Mouse (Mus musculus) MEL (cell line): Measurements from ENCODE around the gene Wdr46. TPM values are rescaled to one million over a fixed set of nuclear protein-coding genes. Genes with fewer than 3 reads are reported as not detected.
"Not testable (repeated sequence)": the region's sequence is repeated elsewhere in the genome, so short reads cannot be mapped to it uniquely, and the experiment has no call there.

ENCODE experiments used
- DNase-seq: peaks from one replicate; pipeline ENCODE4 v3.0.0; 2011; ENCODE audit warnings: low read depth, low spot score
- H3K27ac ChIP-seq: 2 replicates; pipeline ENCODE4 v1.5.1; 2012; ENCODE audit warnings: low read depth, mild to moderate bottlenecking, control low read depth, low read length, moderate library complexity; ENCODE audit not compliant: control insufficient read depth
- H3K27me3 ChIP-seq, 2 experiments: fragments of 150-350 bp in 1 of 2; sonication (generic) in 1 of 2; 2 replicates each; pipeline ENCODE4 v1.6.1; 2012; ENCODE audit warnings: low read length in 2 of 2, mild to moderate bottlenecking in 2 of 2, improper control_type of control experiment in 1 of 2, moderate library complexity in 1 of 2; ENCODE audit not compliant: insufficient read depth in 2 of 2, control insufficient read depth in 1 of 2
- H3K36me3 ChIP-seq, 2 experiments: 2 replicates each; pipeline ENCODE4 v1.6.1; 2012 to 2014; ENCODE audit warnings: low read length in 2 of 2, improper control_type of control experiment in 1 of 2, inconsistent platforms in 1 of 2, mild to moderate bottlenecking in 1 of 2; ENCODE audit not compliant: insufficient read depth in 2 of 2, control insufficient read depth in 1 of 2
- H3K4me1 ChIP-seq, 2 experiments: fragments of 150-350 bp in 1 of 2; sonication (generic) in 1 of 2; 2 replicates each; pipeline ENCODE4 v1.6.1; 2012; ENCODE audit warnings: low read length in 2 of 2, improper control_type of control experiment in 1 of 2, mild to moderate bottlenecking in 1 of 2; ENCODE audit not compliant: insufficient read depth in 2 of 2, control insufficient read depth in 1 of 2
- H3K4me3 ChIP-seq, 2 experiments: fragments of 150-350 bp in 1 of 2; sonication (generic) in 1 of 2; 2 replicates each; pipeline ENCODE4 v1.5.1; 2012; ENCODE audit warnings: low read depth in 2 of 2, low read length in 2 of 2, mild to moderate bottlenecking in 2 of 2, moderate library complexity in 2 of 2, control low read depth in 1 of 2, improper control_type of control experiment in 1 of 2; ENCODE audit not compliant: control insufficient read depth in 1 of 2, insufficient read depth in 1 of 2
- H3K79me2 ChIP-seq: 2 replicates; pipeline ENCODE4 v1.6.1; 2012; ENCODE audit warnings: mild to moderate bottlenecking, low read length, moderate library complexity; ENCODE audit not compliant: control insufficient read depth, poor library complexity, insufficient read depth
- H3K9ac ChIP-seq: 2 replicates; pipeline ENCODE4 v1.6.1; 2012; ENCODE audit warnings: low read depth, mild to moderate bottlenecking, control low read depth, low read length, moderate library complexity; ENCODE audit not compliant: control insufficient read depth, poor library complexity, severe bottlenecking
- H3K9me3 ChIP-seq: fragments of 150-350 bp; sonication (generic); replicated peaks from 2 replicates; pipeline ENCODE4 v1.6.1; 2012; ENCODE audit warnings: mild to moderate bottlenecking, low read length, improper control_type of control experiment, moderate library complexity; ENCODE audit not compliant: insufficient read depth
- BHLHE40 ChIP-seq: IDR thresholded peaks from 2 replicates; pipeline ENCODE4 v1.6.1; 2012; ENCODE audit warnings: low read depth, mild to moderate bottlenecking, inconsistent platforms, low read length, improper control_type of control experiment, borderline replicate concordance
- CHD1 ChIP-seq: IDR thresholded peaks from 2 replicates; pipeline ENCODE4 v1.6.1; 2012; ENCODE audit warnings: low read depth, mild to moderate bottlenecking, inconsistent platforms, low read length, improper control_type of control experiment
- CHD2 ChIP-seq: IDR thresholded peaks from 2 replicates; pipeline ENCODE4 v1.6.1; 2011; ENCODE audit warnings: low read length, improper control_type of control experiment
- CTCF ChIP-seq, 3 experiments: IDR thresholded peaks in 2 of 3; conservative IDR thresholded peaks in 1 of 3; 2 replicates each; pipeline ENCODE4 v1.5.1; 2011 to 2012; ENCODE audit warnings: low read length in 3 of 3, low read depth in 2 of 3, mild to moderate bottlenecking in 2 of 3, improper control_type of control experiment in 1 of 3, inconsistent platforms in 1 of 3, mixed read lengths in 1 of 3, moderate library complexity in 1 of 3; ENCODE audit not compliant: control insufficient read depth in 1 of 3, insufficient read depth in 1 of 3, poor library complexity in 1 of 3, severe bottlenecking in 1 of 3
- ELF1 ChIP-seq: IDR thresholded peaks from 2 replicates; pipeline ENCODE4 v1.6.1; 2014; ENCODE audit warnings: low read depth, mild to moderate bottlenecking, inconsistent platforms, low read length, improper control_type of control experiment, moderate library complexity
- EP300 ChIP-seq, 2 experiments: IDR thresholded peaks; 2 replicates each; pipeline ENCODE4 v1.6.1; 2011; ENCODE audit warnings: improper control_type of control experiment in 2 of 2, low read length in 2 of 2, low read depth in 1 of 2, mild to moderate bottlenecking in 1 of 2
- ETS1 ChIP-seq: IDR thresholded peaks from 2 replicates; pipeline ENCODE4 v1.6.1; 2012; ENCODE audit warnings: low read depth, mild to moderate bottlenecking, inconsistent platforms, low read length, improper control_type of control experiment, moderate library complexity
- GABPA ChIP-seq: IDR thresholded peaks from 2 replicates; pipeline ENCODE4 v1.6.1; 2012; ENCODE audit warnings: low read depth, mild to moderate bottlenecking, inconsistent platforms, low read length, improper control_type of control experiment, moderate library complexity
- GATA1 ChIP-seq: IDR thresholded peaks from 2 replicates; pipeline ENCODE4 v1.6.1; 2011; ENCODE audit warnings: low read depth, low read length, improper control_type of control experiment
- HCFC1 ChIP-seq: IDR thresholded peaks from 2 replicates; pipeline ENCODE4 v1.6.1; 2012; ENCODE audit warnings: low read depth, mild to moderate bottlenecking, inconsistent platforms, low read length, improper control_type of control experiment, moderate library complexity
- KAT2A ChIP-seq: conservative IDR thresholded peaks from 2 replicates; pipeline ENCODE4 v1.6.1; 2012; ENCODE audit warnings: low read depth, low read length, improper control_type of control experiment, inconsistent platforms
- MAFK ChIP-seq: IDR thresholded peaks from 2 replicates; pipeline ENCODE4 v1.6.1; 2011; ENCODE audit warnings: low read depth, mild to moderate bottlenecking, low read length, improper control_type of control experiment, borderline replicate concordance
- MAZ ChIP-seq: IDR thresholded peaks from 2 replicates; pipeline ENCODE4 v1.6.1; 2012; ENCODE audit warnings: low read depth, mild to moderate bottlenecking, inconsistent platforms, low read length, improper control_type of control experiment
- MXI1 ChIP-seq: IDR thresholded peaks from 2 replicates; pipeline ENCODE4 v1.6.1; 2011; ENCODE audit warnings: mild to moderate bottlenecking, low read depth, low read length, improper control_type of control experiment
- MYB ChIP-seq: IDR thresholded peaks from 2 replicates; pipeline ENCODE4 v1.6.1; 2011; ENCODE audit warnings: mild to moderate bottlenecking, low read depth, low read length, improper control_type of control experiment
- NELFE ChIP-seq: IDR thresholded peaks from 2 replicates; pipeline ENCODE4 v1.6.1; 2011; ENCODE audit warnings: low read depth, low read length, improper control_type of control experiment
- NRF1 ChIP-seq: IDR thresholded peaks from 2 replicates; pipeline ENCODE4 v1.6.1; 2014; ENCODE audit warnings: low read depth, mild to moderate bottlenecking, inconsistent platforms, low read length, improper control_type of control experiment, moderate library complexity; ENCODE audit not compliant: poor library complexity, insufficient read depth, severe bottlenecking
- POLR2A ChIP-seq, 2 experiments: IDR thresholded peaks; 2 replicates each; pipeline ENCODE4 v1.6.1; 2011 to 2012; ENCODE audit warnings: low read length in 2 of 2, mild to moderate bottlenecking in 2 of 2, control low read depth in 1 of 2, improper control_type of control experiment in 1 of 2, low read depth in 1 of 2, moderate library complexity in 1 of 2; ENCODE audit not compliant: control insufficient read depth in 1 of 2, insufficient read depth in 1 of 2, poor library complexity in 1 of 2
- POLR2AphosphoS2 ChIP-seq: IDR thresholded peaks from 2 replicates; pipeline ENCODE4 v1.6.1; 2011; ENCODE audit warnings: low read length, improper control_type of control experiment
- POLR2AphosphoS5 ChIP-seq: IDR thresholded peaks from 2 replicates; pipeline ENCODE4 v1.6.1; 2012; ENCODE audit warnings: low read depth, borderline replicate concordance, mild to moderate bottlenecking, inconsistent platforms, low read length, moderate library complexity, mixed read lengths
- RAD21 ChIP-seq: IDR thresholded peaks from 2 replicates; pipeline ENCODE4 v1.6.1; 2011; ENCODE audit warnings: mild to moderate bottlenecking, low read depth, low read length, improper control_type of control experiment
- RCOR1 ChIP-seq: IDR thresholded peaks from 2 replicates; pipeline ENCODE4 v1.6.1; 2012; ENCODE audit warnings: low read depth, mild to moderate bottlenecking, inconsistent platforms, low read length, improper control_type of control experiment
- TAL1 ChIP-seq: IDR thresholded peaks from 2 replicates; pipeline ENCODE4 v1.6.1; 2012; ENCODE audit warnings: mild to moderate bottlenecking, inconsistent platforms, low read length, moderate library complexity, mixed read lengths
- TBP ChIP-seq: IDR thresholded peaks from 2 replicates; pipeline ENCODE4 v1.8.0; 2011; ENCODE audit warnings: low read depth, low read length, improper control_type of control experiment
- TCF12 ChIP-seq: IDR thresholded peaks from 2 replicates; pipeline ENCODE4 v1.6.1; 2014; ENCODE audit warnings: low read depth, mild to moderate bottlenecking, inconsistent platforms, low read length, improper control_type of control experiment, moderate library complexity
- UBTF ChIP-seq: IDR thresholded peaks from 2 replicates; pipeline ENCODE4 v1.6.1; 2012; ENCODE audit warnings: low read depth, mild to moderate bottlenecking, inconsistent platforms, low read length, improper control_type of control experiment, moderate library complexity, borderline replicate concordance; ENCODE audit not compliant: insufficient read depth
- USF1 ChIP-seq: IDR thresholded peaks from 2 replicates; pipeline ENCODE4 v1.6.1; 2014; ENCODE audit warnings: low read depth, mild to moderate bottlenecking, inconsistent platforms, low read length, improper control_type of control experiment, moderate library complexity
- USF2 ChIP-seq, 2 experiments: IDR thresholded peaks; 2 replicates each; pipeline ENCODE4 v1.6.1; 2011 to 2012; ENCODE audit warnings: improper control_type of control experiment in 2 of 2, low read length in 2 of 2, borderline replicate concordance in 1 of 2, inconsistent platforms in 1 of 2, low read depth in 1 of 2, mild to moderate bottlenecking in 1 of 2; ENCODE audit not compliant: insufficient read depth in 1 of 2
- ZC3H11A ChIP-seq: IDR thresholded peaks from 2 replicates; pipeline ENCODE4 v1.6.1; 2012; ENCODE audit warnings: low read depth, mild to moderate bottlenecking, inconsistent platforms, low read length, improper control_type of control experiment
- ZMIZ1 ChIP-seq: IDR thresholded peaks from 2 replicates; pipeline ENCODE4 v1.6.1; 2012; ENCODE audit warnings: low read depth, mild to moderate bottlenecking, inconsistent platforms, low read length, improper control_type of control experiment, moderate library complexity
- ZNF384 ChIP-seq: IDR thresholded peaks from 2 replicates; pipeline ENCODE4 v1.6.1; 2012; ENCODE audit warnings: low read depth, mild to moderate bottlenecking, inconsistent platforms, low read length, improper control_type of control experiment
- polyA plus RNA-seq, 2 experiments: library from polyadenylated mRNA; stranded (reverse) in 1 of 2; unstranded in 1 of 2; fragments of >175 nt in 1 of 2; fragments of >200 nt in 1 of 2; gene quantifications; 2 replicates each; pipeline versions ENCODE4 v1.2.1 to v1.2.4; 2012; ENCODE audit warnings: low replicate concordance in 2 of 2, low read depth in 1 of 2; ENCODE audit not compliant: insufficient read length in 2 of 2, insufficient read depth in 1 of 2, missing spikeins in 1 of 2
- total RNA-seq: library from RNA; depleted of rRNA; stranded (reverse); fragments of 300-350 nt; gene quantifications from 2 replicates; pipeline ENCODE4 v1.2.3, GENCODE M21; 2012

Wdr46 gene
- total and polyA plus RNA-seq, 3 experiments, result 100 to 131 TPM; not detected in 1

- not testable (repeated sequence) for H3K27me3 ChIP-seq, H3K4me3 ChIP-seq, H3K27ac ChIP-seq
Observed at GRCm38 (mm10) chr17:33893011-33893410, 47.4 kb upstream of the Wdr46 start.

GRCm38 (mm10) chr17:33897114-33897794, 43.2 kb upstream of the Wdr46 start:
- Histone ChIP-seq H3K79me2 (no peaks in the 10 kb centered on the region), H3K36me3 (peaks cover 0 to 14% of the 10 kb centered on the region in 2 experiments; a peak in 2 of 4 replicates), H3K4me3 (peak overlapping the region; percentile 28 to 36), H3K9me3 (no peaks in the 10 kb centered on the region), H3K27me3 (no peaks in the 10 kb centered on the region), H3K9ac (peak overlapping the region; percentile 58), H3K4me1 (peaks cover 13 to 32% of the 10 kb centered on the region in 2 experiments), H3K27ac (peak overlapping the region; percentile 76)
- peak; percentile 91 for DNase-seq
- TF ChIP-seq CHD2, result no peak
- TF ChIP-seq ZC3H11A, result peak; percentile 79
- no peak for TF ChIP-seq TBP
- TF ChIP-seq TAL1, result no peak
- no peak for TF ChIP-seq NRF1
- no peak for TF ChIP-seq MAFK
- peak; percentile 54 for TF ChIP-seq HCFC1
- peak; percentile 93 for TF ChIP-seq ZNF384
- peak; percentile 64 to 84 (median 68) for TF ChIP-seq CTCF (IDR thresholded peaks at IDR 0.05 in 2 of 3, conservative IDR thresholded peaks at IDR 0.05 in 1 of 3; ENCODE audit: control insufficient read depth in 1 of 3, insufficient read depth in 1 of 3, low read depth in 2 of 3, low read length in 3 of 3, poor library complexity in 1 of 3, severe bottlenecking in 1 of 3)
- no peak for TF ChIP-seq TCF12
- TF ChIP-seq POLR2AphosphoS2, result no peak
- TF ChIP-seq EP300 (IDR thresholded peaks at IDR 0.05; ENCODE audit: low read depth in 1 of 2, low read length in 2 of 2), result no peak
- TF ChIP-seq GABPA, result no peak
- TF ChIP-seq MYB, result no peak
- TF ChIP-seq USF1, result peak; percentile 42; the same call in 1 of the 2 replicates
- peak; percentile 87 for TF ChIP-seq MXI1
- no peak for TF ChIP-seq RCOR1
- TF ChIP-seq NELFE, result no peak
- TF ChIP-seq USF2 (IDR thresholded peaks at IDR 0.05; ENCODE audit: borderline replicate concordance in 1 of 2, insufficient read depth in 1 of 2, low read depth in 1 of 2, low read length in 2 of 2), result no peak
- no peak for TF ChIP-seq POLR2A (IDR thresholded peaks at IDR 0.05; ENCODE audit: control insufficient read depth in 1 of 2, insufficient read depth in 1 of 2, low read depth in 1 of 2, low read length in 2 of 2, poor library complexity in 1 of 2)
- TF ChIP-seq POLR2AphosphoS5, result no peak
- TF ChIP-seq MAZ, result no peak
- no peak for TF ChIP-seq KAT2A
- TF ChIP-seq UBTF, result no peak
- TF ChIP-seq ELF1, result no peak
- TF ChIP-seq GATA1, result peak; percentile 69
- TF ChIP-seq BHLHE40, result no peak
- no peak for TF ChIP-seq CHD1
- TF ChIP-seq ETS1, result no peak
- no peak for TF ChIP-seq ZMIZ1
- TF ChIP-seq RAD21, result peak; percentile 81

More at GRCm38 (mm10) chr17:33893011-33893410, 47.4 kb upstream of the Wdr46 start:
- peaks cover 23% of the 10 kb centered on the region for H3K79me2 ChIP-seq
- not testable (repeated sequence) for DNase-seq, H3K9ac ChIP-seq, H3K9me3 ChIP-seq
- peaks cover 0 to 17% of the 10 kb centered on the region in 2 experiments; a peak in 2 of 4 replicates for H3K36me3 ChIP-seq
- peaks cover 6 to 19% of the 10 kb centered on the region in 2 experiments for H3K4me1 ChIP-seq
